ENCODE assay signal across 14 mouse cellular contexts in the genomic region with DNA sequence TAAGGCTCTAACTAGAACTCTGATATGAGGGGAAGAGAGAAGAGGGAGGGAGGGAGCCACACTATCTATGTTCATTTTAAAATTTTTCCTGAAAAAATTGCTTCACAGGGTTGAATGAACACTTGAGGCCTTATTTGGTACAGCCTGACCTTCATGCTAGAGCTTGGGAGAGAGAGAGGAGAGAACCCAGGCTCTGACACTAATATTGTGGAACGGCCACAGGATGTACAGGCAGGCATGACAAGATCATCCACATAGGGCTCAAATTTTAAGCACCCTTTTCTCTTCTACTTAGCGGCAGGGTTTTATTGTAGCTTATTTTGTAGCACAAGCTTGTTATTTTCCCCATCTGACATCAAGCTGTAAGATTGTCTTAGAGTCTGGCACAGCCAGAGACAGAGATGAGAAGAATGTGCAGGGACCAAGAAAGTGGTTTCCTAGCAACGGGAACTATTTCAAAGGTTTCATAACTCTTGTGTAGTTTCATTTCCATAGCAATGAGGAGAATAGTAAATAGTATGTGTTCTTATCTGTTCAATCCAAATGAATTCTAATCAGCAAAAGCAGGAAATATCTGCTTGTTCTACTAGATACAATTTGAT.
DNase-seq lines count a peak whose midpoint lies in the region; ATAC-seq and TF ChIP-seq lines count a peak whose summit lies in the region.
"Had no signal": no experiment of that assay in that cellular context is flagged by ENCODE, and none has a peak within 500 bp of the region (broad histone marks: within the 10 kb centered on the region; RNA-seq: fewer than 3 reads in every experiment).

No protein-coding gene starts in this region.

- peak; percentile 34 for DNase-seq in embryo, embryonic 10.5 days (ENCODE audit: low spot score)
- DNase-seq in embryo, embryonic 10 days (ENCODE audit: low spot score): no peak
- peak; percentile 64 for DNase-seq in lung, embryonic 14.5 days
- no peak for DNase-seq in lung, adult 18-20 months
- no peak for DNase-seq in kidney, postnatal 10 days
- DNase-seq: gastrocnemius, postnatal 14 days; kidney, adult 11 months; thymus, adult 18-20 months had no signal

- TF ChIP-seq CTCF in lung, embryonic 14.5 days (IDR thresholded peaks at IDR 0.05; ENCODE audit: low read depth): no peak

- H3K4me2 ChIP-seq in lung, embryonic 14.5 days: no peak overlapping the region
- H3K4me2 ChIP-seq in hindbrain, embryonic 13.5 days: no peak overlapping the region
- no peak overlapping the region for H3K4me2 ChIP-seq in neural tube, embryonic 15.5 days
- no peak overlapping the region for H3K4me2 ChIP-seq in kidney, embryonic 16.5 days (replicated peaks; ENCODE audit: low read depth, low read length)
- H3K4me2 ChIP-seq: embryonic facial prominence, embryonic 15.5 days; neural tube, embryonic 12.5 days had no signal

- WGBS in lung, embryonic 14.5 days: 67% methylated on average over 3 of the region's 3 CpGs
- WGBS in hindbrain, embryonic 13.5 days: 50% methylated on average over 3 of the region's 3 CpGs
- 48% methylated on average over 3 of the region's 3 CpGs for WGBS in neural tube, embryonic 15.5 days
- WGBS in kidney, embryonic 16.5 days: 71% methylated on average over 3 of the region's 3 CpGs

- H3K27ac ChIP-seq in lung, embryonic 14.5 days (ENCODE audit: low read depth): no peak overlapping the region
- H3K27ac ChIP-seq in hindbrain, embryonic 13.5 days: peak overlapping the region; percentile 63
- peak overlapping the region; percentile 49; the same call in 1 of the 2 replicates for H3K27ac ChIP-seq in neural tube, embryonic 15.5 days (replicated peaks)
- no peak overlapping the region for H3K27ac ChIP-seq in kidney, embryonic 16.5 days (ENCODE audit: low read length)
- H3K27ac ChIP-seq: embryonic facial prominence, embryonic 15.5 days; macrophage; neural tube, embryonic 12.5 days had no signal

- no peaks in the 10 kb centered on the region for H3K36me3 ChIP-seq in lung, embryonic 14.5 days (ENCODE audit: insufficient read depth)
- H3K36me3 ChIP-seq in hindbrain, embryonic 13.5 days: peaks cover 13% of the 10 kb centered on the region; the same call in 1 of the 2 replicates
- H3K36me3 ChIP-seq in neural tube, embryonic 15.5 days: 0 out of 2 replicates have a peak, but pooled peaks cover 4% of the 10 kb centered on the region
- H3K36me3 ChIP-seq in kidney, embryonic 16.5 days (ENCODE audit: insufficient read depth, low read length): no peaks in the 10 kb centered on the region
- H3K36me3 ChIP-seq: embryonic facial prominence, embryonic 15.5 days; neural tube, embryonic 12.5 days had no signal

- no peak overlapping the region for H3K4me3 ChIP-seq in lung, embryonic 14.5 days (ENCODE audit: low read depth, low read length)
- H3K4me3 ChIP-seq in hindbrain, embryonic 13.5 days: no peak overlapping the region
- H3K4me3 ChIP-seq in neural tube, embryonic 15.5 days (replicated peaks): no peak overlapping the region
- H3K4me3 ChIP-seq in kidney, embryonic 16.5 days (ENCODE audit: low read length): no peak overlapping the region
- H3K4me3 ChIP-seq: embryonic facial prominence, embryonic 15.5 days; neural tube, embryonic 12.5 days had no signal

- peak; percentile 28; the same call in 1 of the 2 replicates for ATAC-seq in lung, embryonic 14.5 days (ENCODE audit: insufficient read depth)
- ATAC-seq in hindbrain, embryonic 13.5 days (ENCODE audit: low FRiP score): peak; percentile 68; the same call in 1 of the 2 replicates
- peak; percentile 60; the same call in 1 of the 2 replicates for ATAC-seq in neural tube, embryonic 15.5 days (ENCODE audit: low FRiP score)
- no peak for ATAC-seq in kidney, embryonic 16.5 days (ENCODE audit: low FRiP score, low TSS enrichment)

- H3K27me3 ChIP-seq in lung, embryonic 14.5 days (ENCODE audit: insufficient read depth, low read length): no peaks in the 10 kb centered on the region
- H3K27me3 ChIP-seq in hindbrain, embryonic 13.5 days: no peaks in the 10 kb centered on the region
- no peaks in the 10 kb centered on the region for H3K27me3 ChIP-seq in neural tube, embryonic 15.5 days (replicated peaks)
- H3K27me3 ChIP-seq in kidney, embryonic 16.5 days (ENCODE audit: insufficient read depth, low read length): no peaks in the 10 kb centered on the region
- H3K27me3 ChIP-seq: embryonic facial prominence, embryonic 15.5 days; neural tube, embryonic 12.5 days had no signal

- peaks cover 7% of the 10 kb centered on the region for H3K4me1 ChIP-seq in lung, embryonic 14.5 days (ENCODE audit: insufficient read depth)
- peaks cover 13% of the 10 kb centered on the region for H3K4me1 ChIP-seq in hindbrain, embryonic 13.5 days (replicated peaks)
- H3K4me1 ChIP-seq in neural tube, embryonic 15.5 days: peaks cover 16% of the 10 kb centered on the region; the same call in 1 of the 2 replicates
- H3K4me1 ChIP-seq in kidney, embryonic 16.5 days (ENCODE audit: insufficient read depth, low read length): no peaks in the 10 kb centered on the region
- H3K4me1 ChIP-seq: embryonic facial prominence, embryonic 15.5 days had no signal

- H3K9ac ChIP-seq in lung, embryonic 14.5 days: no peak overlapping the region
- no peak overlapping the region for H3K9ac ChIP-seq in hindbrain, embryonic 13.5 days
- H3K9ac ChIP-seq in neural tube, embryonic 15.5 days (replicated peaks): no peak overlapping the region
- no peak overlapping the region for H3K9ac ChIP-seq in kidney, embryonic 16.5 days (replicated peaks; ENCODE audit: low read length)
- H3K9ac ChIP-seq: embryonic facial prominence, embryonic 15.5 days; neural tube, embryonic 12.5 days had no signal

- H3K9me3 ChIP-seq in lung, embryonic 14.5 days (ENCODE audit: low read depth, low read length): no peaks in the 10 kb centered on the region
- H3K9me3 ChIP-seq in hindbrain, embryonic 13.5 days: no peaks in the 10 kb centered on the region
- H3K9me3 ChIP-seq in neural tube, embryonic 15.5 days (replicated peaks): no peaks in the 10 kb centered on the region
- H3K9me3 ChIP-seq in kidney, embryonic 16.5 days (ENCODE audit: low read length): no peaks in the 10 kb centered on the region
- H3K9me3 ChIP-seq: embryonic facial prominence, embryonic 15.5 days; neural tube, embryonic 12.5 days had no signal

Comparison
In these comparisons a context has a peak if more than half of its experiments do, and no peak if none do; other contexts are left out.
1. DNase-seq: peak in embryo, embryonic 10.5 days (single experiment) and lung, embryonic 14.5 days (single experiment); none in embryo, embryonic 10 days (single experiment), lung, adult 18-20 months (0 of 2) and kidney, postnatal 10 days (single experiment).
2. H3K27ac ChIP-seq: peak in hindbrain, embryonic 13.5 days (single experiment) and neural tube, embryonic 15.5 days (single experiment); none in lung, embryonic 14.5 days (single experiment) and kidney, embryonic 16.5 days (single experiment).